Mouse (Mus musculus) lung, adult 2 months (tissue): Measurements from ENCODE around the gene Hist1h4f. TPM values are rescaled to one million over a fixed set of nuclear protein-coding genes. Genes with fewer than 3 reads are reported as not detected.
"Not testable (repeated sequence)": the region's sequence is repeated elsewhere in the genome, so short reads cannot be mapped to it uniquely, and the experiment has no call there.

Experiments used
- DNase-seq: peaks from one replicate; pipeline ENCODE4 v3.0.0; 2022
- H3K4me1 ChIP-seq: fragments of 200-500 bp; 2 replicates; pipeline ENCODE4 v1.6.1; 2011; ENCODE audit warnings: low read length; ENCODE audit not compliant: control insufficient read depth, insufficient read depth
- H3K4me3 ChIP-seq: fragments of 200-500 bp; replicated peaks from 2 replicates; pipeline ENCODE3; 2011; ENCODE audit warnings: low read depth, mild to moderate bottlenecking, control low read depth, low read length; ENCODE audit errors: extremely low read depth
- CTCF ChIP-seq: fragments of 200-500 bp; IDR thresholded peaks from 2 replicates; pipeline ENCODE4 v1.5.1; 2011; ENCODE audit warnings: mild to moderate bottlenecking, low read length, control low read depth; ENCODE audit not compliant: insufficient read depth
- POLR2A ChIP-seq: fragments of 200-500 bp; IDR thresholded peaks from 2 replicates; pipeline ENCODE4 v1.6.1; 2011; ENCODE audit warnings: low read depth, mild to moderate bottlenecking, control low read depth, low read length, borderline replicate concordance; ENCODE audit errors: extremely low read depth
- WGBS: fragments of 180-500 bp; shearing (Covaris S2); methylation state at CpG from one replicate; pipeline ENCODE4 v1.1.7; 2018; 5-methylcytosine and 5-hydroxymethylcytosine counted together
- polyA plus RNA-seq: library from polyadenylated mRNA; depleted of rRNA; stranded (reverse); fragments of >200 nt; gene quantifications from 2 replicates; pipeline ENCODE4 v1.2.3, GENCODE M21; 2012

Gene Hist1h4f
- polyA plus RNA-seq, 1 experiment = 1.4 TPM

- H3K4me3 ChIP-seq = peak overlapping the region; percentile 64
- H3K4me1 ChIP-seq = peaks cover 2% of the 10 kb centered on the region; the same call in 1 of the 2 replicates
- WGBS = 2% methylated on average over 22 of the region's 22 CpGs
- DNase-seq = peak; percentile 16
- TF ChIP-seq POLR2A = no peak
- TF ChIP-seq CTCF = no peak
Observed at GRCm38 (mm10) chr13:23586099-23586939, 34.9 kb upstream of the Hist1h4f start.

DNA sequence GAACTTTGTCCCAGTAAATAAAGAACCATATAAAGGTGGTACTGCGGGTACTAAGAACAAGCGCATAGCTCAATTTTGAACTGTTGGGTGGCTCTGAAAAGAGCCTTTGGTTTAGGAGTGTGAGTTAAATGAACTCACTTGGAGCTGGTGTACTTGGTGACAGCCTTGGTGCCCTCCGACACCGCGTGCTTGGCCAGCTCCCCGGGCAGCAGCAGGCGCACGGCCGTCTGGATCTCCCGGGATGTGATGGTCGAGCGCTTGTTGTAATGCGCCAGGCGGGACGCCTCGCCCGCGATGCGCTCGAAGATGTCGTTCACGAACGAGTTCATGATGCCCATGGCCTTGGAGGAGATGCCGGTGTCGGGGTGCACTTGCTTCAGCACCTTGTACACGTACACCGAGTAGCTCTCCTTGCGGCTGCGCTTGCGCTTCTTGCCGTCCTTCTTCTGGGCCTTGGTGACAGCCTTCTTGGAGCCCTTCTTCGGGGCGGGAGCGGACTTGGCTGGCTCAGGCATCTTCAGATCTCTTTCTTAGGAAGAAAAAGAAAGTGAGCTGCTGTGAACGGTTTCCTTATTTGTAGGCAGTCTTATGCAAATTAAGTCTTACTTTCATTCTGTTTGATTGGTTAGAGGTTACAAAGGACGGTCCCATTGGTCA lies 34.1 kb upstream of the Hist1h4f start:
- not testable (repeated sequence) for H3K4me1 ChIP-seq
- TF ChIP-seq POLR2A = peak; percentile 97
- DNase-seq = peak; percentile 63
- H3K4me3 ChIP-seq = peak overlapping the region; percentile 91
- under 1% methylated on average over 34 of the region's 36 CpGs for WGBS

DNA sequence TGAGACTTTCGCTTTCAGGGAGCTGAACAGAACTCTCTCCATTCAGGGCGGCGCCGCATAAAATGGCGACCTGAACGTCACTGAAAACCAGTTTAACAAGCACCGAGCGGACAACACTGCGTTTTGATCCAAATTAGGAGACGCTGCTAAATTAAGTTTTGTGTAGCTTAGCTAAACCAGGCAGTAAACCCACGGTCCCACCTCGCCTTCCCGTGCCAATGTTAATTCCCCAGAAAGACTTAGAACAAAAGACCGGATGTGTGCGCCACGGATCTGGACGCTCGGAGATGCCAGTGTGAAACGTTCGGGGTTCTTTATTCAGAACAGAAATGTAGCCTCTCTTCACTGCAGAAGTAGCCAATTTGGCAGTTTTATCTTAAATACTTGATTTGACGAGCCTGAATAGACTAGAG lies 33.6 kb upstream of the Hist1h4f start:
- peak overlapping the region; percentile 91 for H3K4me3 ChIP-seq
- H3K4me1 ChIP-seq = peaks cover 2% of the 10 kb centered on the region; the same call in 1 of the 2 replicates
- TF ChIP-seq CTCF (no peak), POLR2A (peak; percentile 59; the same call in 1 of the 2 replicates)
- under 1% methylated on average over 21 of the region's 21 CpGs for WGBS
- peak; percentile 78 for DNase-seq

DNA sequence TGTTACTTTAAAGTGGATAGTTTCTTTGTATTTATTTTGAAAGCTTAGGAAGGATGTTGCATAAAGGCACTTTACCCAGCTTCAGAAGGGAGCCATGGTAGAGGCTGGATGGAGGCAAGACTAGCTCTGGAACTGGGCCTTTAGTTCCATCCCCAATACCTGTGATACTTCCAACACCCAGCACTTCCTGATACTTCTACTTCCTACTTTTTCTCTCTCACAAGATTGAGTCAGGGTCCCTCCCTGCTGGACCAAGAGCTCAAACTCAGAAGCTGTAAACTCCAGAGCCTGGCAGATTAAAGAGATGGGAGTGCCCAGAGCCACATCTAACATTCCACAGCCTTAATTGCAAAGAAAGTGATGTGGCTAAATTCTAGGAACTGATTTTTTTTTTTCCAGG lies 32.9 kb upstream of the Hist1h4f start:
- Histone ChIP-seq H3K4me3 (peak overlapping the region; percentile 11), H3K4me1 (peaks cover 2% of the 10 kb centered on the region; the same call in 1 of the 2 replicates)
- no peak for TF ChIP-seq CTCF
- no peak for TF ChIP-seq POLR2A
- DNase-seq = peak; percentile 15

DNA sequence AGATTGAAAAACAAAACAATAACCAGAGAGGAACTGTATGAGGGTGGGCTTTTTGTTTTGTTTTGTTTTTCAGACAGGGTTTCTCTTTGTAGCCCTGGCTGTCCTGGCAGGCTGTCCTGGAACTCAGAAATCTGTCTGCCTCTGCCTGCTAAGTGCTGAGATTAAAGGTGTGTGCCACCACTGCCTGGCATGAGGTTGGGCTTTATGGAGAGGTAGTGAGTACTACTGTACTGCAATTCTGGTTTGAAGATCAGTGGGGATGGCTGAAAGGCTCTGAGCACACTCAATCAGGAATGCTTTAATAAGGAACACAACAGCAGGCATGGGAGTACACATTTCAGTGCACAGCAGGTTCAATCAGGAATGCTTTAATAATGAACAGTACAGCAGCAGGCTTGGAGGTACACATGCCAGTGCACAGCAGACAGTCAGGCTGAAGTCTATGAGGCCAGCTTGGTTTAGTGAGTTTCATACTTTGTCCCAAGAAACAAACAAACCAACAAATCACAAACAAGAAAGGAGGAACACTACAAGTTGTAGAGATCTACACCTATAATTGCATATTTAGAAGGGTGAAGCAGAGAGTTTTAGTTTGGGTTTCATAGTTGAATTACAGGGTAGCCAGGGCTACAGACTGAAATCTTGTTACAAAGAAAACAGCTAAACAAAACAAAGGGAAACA lies 32.1 kb upstream of the Hist1h4f start:
- TF ChIP-seq CTCF (no peak), POLR2A (no peak)
- no peak for DNase-seq
- H3K4me3 ChIP-seq = no peak overlapping the region

DNA sequence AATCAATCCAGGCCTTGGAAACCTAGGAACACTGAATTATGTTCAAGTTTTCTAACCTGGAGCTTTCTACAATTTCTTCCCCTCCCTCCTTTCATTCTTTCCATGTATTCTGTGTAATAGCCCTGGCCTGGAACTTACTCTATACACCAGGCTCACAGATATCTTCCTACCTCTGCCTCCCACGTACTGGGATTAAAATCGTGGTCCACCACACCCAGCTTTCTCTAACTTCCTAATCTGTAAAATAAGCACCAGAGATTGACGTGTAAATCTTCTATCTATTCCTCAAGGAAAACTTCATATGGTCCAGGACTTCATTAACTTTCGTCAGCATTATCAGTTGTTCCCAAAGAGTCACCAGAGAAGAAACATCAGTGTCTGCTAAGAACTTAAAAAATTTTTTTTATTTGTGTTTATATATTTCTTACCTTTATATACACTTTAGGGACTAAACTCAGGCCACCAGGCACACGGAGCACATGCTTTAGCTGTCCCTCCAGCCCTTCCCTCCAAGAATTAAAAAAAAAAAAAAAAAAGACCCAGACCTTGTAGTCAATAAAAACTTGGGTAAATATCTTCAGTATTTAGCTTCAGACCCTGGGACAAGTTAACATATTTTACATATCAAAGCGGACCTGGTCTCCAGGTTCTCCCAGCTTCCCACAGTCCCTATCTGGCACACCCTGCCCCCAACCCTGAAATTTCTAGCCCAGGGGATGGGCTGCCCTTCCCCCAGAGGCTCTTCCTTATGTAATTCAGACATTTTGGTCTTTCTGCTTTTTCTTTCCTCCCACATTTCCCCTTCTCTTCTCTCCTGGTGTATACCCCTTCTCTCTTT lies 31.0 kb upstream of the Hist1h4f start:
- 21% methylated on average over 6 of the region's 6 CpGs for WGBS
- TF ChIP-seq CTCF (no peak), POLR2A (no peak)
- Histone ChIP-seq H3K4me1 (peaks cover 2% of the 10 kb centered on the region; the same call in 1 of the 2 replicates), H3K4me3 (peak overlapping the region; percentile 73)
- DNase-seq = no peak

More for the DNA sequence above, 32.1 kb upstream of the Hist1h4f start:
- peaks cover 2% of the 10 kb centered on the region; the same call in 1 of the 2 replicates for H3K4me1 ChIP-seq

DNA sequence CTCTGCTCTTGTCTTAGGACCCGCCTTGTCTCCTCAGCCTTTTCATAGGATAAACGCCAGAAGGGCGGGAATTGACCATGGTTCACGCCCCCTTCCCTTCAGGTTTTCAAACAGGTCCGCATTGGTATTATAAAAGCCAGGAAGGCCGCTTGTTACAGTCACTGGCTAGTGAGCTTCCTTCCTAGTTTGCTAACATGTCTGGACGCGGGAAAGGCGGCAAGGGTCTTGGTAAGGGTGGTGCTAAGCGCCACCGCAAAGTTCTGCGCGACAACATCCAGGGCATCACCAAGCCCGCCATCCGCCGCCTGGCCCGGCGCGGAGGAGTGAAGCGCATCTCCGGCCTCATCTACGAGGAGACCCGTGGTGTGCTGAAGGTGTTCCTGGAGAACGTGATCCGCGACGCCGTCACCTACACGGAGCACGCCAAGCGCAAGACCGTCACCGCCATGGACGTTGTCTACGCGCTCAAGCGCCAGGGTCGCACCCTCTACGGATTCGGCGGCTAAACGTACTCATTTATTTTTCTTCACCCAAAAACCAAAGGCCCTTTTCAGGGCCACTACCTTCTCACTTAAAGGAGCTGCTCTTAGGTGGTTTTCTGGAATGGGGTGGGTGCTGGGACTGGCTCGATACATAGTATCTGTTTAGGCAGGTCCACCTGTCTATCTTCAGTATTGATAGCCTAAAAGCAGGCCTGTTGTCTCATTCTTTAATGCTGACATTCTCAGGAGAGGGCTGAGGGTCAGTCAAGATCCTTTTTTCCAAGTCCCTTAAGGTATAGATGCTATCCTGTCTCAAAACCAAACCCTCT lies 30.2 kb upstream of the Hist1h4f start, which contains the start of gene Hist1h4d:
TSS of gene Hist1h4d (plus strand) at position 191 of the 811 bp plus-strand sequence.
- TF ChIP-seq POLR2A (peak; percentile 100), CTCF (no peak)
- under 1% methylated on average over 43 of the region's 43 CpGs for WGBS
- Histone ChIP-seq H3K4me1 (peaks cover 2% of the 10 kb centered on the region; the same call in 1 of the 2 replicates), H3K4me3 (peak within 1 kb of the TSS; percentile 73)
- DNase-seq = peak; percentile 96

DNA sequence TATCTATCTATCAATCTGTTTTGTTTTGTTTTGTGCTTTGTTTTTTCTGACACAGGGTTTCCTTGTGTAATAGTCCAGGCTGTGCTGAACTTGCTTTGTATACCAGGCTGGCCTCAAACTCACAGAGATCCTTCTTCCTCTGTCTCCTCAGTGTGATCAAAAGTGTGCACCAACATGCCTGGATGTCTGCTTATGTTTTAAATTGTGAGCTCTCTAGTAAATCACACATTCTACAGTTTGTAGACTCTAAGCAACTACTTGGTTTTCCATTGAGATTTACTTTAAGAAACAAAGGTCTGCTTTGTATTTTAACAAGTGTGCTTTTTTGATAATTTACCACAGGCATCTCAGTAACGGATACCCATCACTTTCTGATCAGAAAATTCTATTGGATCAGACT lies 26.4 kb upstream of the Hist1h4f start:
- Histone ChIP-seq H3K4me1 (no peaks in the 10 kb centered on the region), H3K4me3 (no peak overlapping the region)
- TF ChIP-seq CTCF (no peak), POLR2A (no peak)
- WGBS = 89% methylated on average over 1 of the region's 1 CpGs
- DNase-seq = no peak
